Mouse (Mus musculus) cortical plate, adult 2 months (tissue): ENCODE data around the gene Kat2a. TPM values are rescaled to one million over a fixed set of nuclear protein-coding genes. Genes with fewer than 3 reads are reported as not detected.
"Not testable (repeated sequence)": the region's sequence is repeated elsewhere in the genome, so short reads cannot be mapped to it uniquely, and the experiment has no call there.

Source experiments
- H3K27ac ChIP-seq: fragments of 200-500 bp; 2 replicates; pipeline ENCODE4 v1.5.1; 2012; ENCODE audit warnings: low read length, control low read depth, inconsistent platforms; ENCODE audit not compliant: insufficient read depth
- H3K4me1 ChIP-seq: fragments of 200-500 bp; 2 replicates; pipeline ENCODE4 v1.6.1; 2011; ENCODE audit warnings: low read length; ENCODE audit not compliant: control insufficient read depth, insufficient read depth
- H3K4me3 ChIP-seq: fragments of 200-500 bp; 2 replicates; pipeline ENCODE4 v1.5.1; 2011; ENCODE audit warnings: mild to moderate bottlenecking, low read length, control low read depth; ENCODE audit not compliant: insufficient read depth
- CTCF ChIP-seq: fragments of 200-500 bp; IDR thresholded peaks from 2 replicates; pipeline ENCODE4 v1.5.1; 2011; ENCODE audit warnings: mild to moderate bottlenecking, control low read depth, low read length; ENCODE audit not compliant: insufficient read depth; ENCODE audit errors: extremely low read depth
- POLR2A ChIP-seq: fragments of 200-500 bp; IDR thresholded peaks from 2 replicates; pipeline ENCODE4 v1.6.1; 2011; ENCODE audit warnings: mild to moderate bottlenecking, low read length, control low read depth; ENCODE audit not compliant: insufficient read depth; ENCODE audit errors: extremely low read depth
- polyA plus RNA-seq: library from polyadenylated mRNA; depleted of rRNA; stranded (reverse); fragments of >200 nt; gene quantifications from 2 replicates; pipeline ENCODE4 v1.2.3, GENCODE M21; 2012; rRNA removed

Gene Kat2a
- polyA plus RNA-seq, 1 experiment: 65.2 TPM

DNA sequence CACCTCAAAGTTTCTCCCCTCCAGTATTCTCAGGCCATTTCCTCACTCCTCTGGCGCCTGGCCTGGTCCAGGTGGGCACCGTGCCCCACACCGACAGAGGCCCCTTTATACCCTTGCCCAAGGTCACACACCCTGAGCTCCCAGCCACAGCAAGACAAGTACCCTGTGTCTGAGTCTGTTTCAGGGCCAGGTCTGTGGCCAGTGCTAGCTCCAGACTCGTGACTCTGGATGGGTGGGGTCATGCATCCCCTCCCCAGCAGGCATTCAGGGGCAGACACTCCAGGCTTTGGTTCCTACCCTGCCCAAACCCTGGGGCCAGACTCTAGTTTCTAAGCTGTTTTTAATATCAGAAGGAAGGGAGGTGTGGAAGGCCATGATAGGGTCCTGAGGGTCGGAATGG lies 30.4 kb downstream of the Kat2a start:
- TF ChIP-seq CTCF: no peak
- no peak overlapping the region for H3K27ac ChIP-seq

DNA sequence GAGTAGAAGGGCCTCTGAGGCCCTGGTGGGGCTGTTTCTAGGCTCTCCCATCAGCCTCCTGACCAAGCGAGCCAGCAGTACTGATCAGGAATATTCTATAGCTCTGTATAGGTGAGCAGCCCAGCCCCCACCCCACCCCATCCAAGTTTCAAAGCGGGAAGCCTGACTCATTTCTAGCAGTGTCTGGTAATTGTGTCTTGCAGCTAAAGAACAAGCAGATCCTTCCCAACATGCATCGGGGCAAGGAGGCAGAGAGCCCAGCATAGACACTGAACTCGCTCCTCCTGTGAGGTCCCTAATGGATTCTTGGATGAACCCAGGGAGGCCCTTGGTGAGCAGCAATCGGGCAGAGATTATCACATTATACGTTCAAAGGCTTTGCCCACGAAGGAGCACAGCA lies 34.5 kb downstream of the Kat2a start:
- no peak overlapping the region for H3K27ac ChIP-seq
- no peak overlapping the region for H3K4me3 ChIP-seq
- TF ChIP-seq POLR2A (no peak), CTCF (no peak)
- no peaks in the 10 kb centered on the region for H3K4me1 ChIP-seq

More for the DNA sequence above, 30.4 kb downstream of the Kat2a start:
- no peak overlapping the region for H3K4me3 ChIP-seq
- no peaks in the 10 kb centered on the region for H3K4me1 ChIP-seq

DNA sequence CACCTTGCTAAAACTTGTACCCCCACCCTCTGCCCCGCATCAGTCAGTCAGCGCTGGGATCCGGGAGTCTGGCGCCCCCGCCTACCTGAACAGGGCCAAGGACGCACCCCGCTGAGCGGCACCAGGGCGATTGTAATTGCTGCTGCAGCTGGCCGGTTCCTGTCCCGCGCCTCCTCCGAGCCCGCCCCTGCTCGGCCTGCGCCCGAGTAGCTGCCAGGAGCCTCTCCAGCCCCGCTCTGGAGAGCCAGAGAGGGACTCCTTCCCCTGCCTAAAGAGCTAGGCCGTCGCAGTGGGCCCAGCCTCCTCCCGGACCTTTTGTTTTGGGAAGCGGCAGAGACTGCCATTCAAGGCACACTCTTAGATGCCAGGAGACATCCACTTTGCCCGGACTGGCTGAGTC lies 39.1 kb downstream of the Kat2a start:
- no peak overlapping the region for H3K4me3 ChIP-seq
- no peak overlapping the region for H3K27ac ChIP-seq
- no peaks in the 10 kb centered on the region for H3K4me1 ChIP-seq
- no peak for TF ChIP-seq POLR2A
- TF ChIP-seq CTCF: no peak

GRCm38 (mm10) chr11:100671956-100672355 lies 40.3 kb downstream of the Kat2a start:
- Histone ChIP-seq H3K27ac (no peak overlapping the region), H3K4me1 (no peaks in the 10 kb centered on the region), H3K4me3 (no peak overlapping the region)
- TF ChIP-seq CTCF: no peak
- TF ChIP-seq POLR2A: no peak

GRCm38 (mm10) chr11:100671049-100671448 lies 41.2 kb downstream of the Kat2a start:
- TF ChIP-seq POLR2A (no peak), CTCF (no peak)
- Histone ChIP-seq H3K27ac (no peak overlapping the region), H3K4me1 (no peaks in the 10 kb centered on the region), H3K4me3 (no peak overlapping the region)

- no peak overlapping the region for H3K27ac ChIP-seq
- H3K4me1 ChIP-seq: peaks cover 2% of the 10 kb centered on the region; the same call in 1 of the 2 replicates
- no peak overlapping the region for H3K4me3 ChIP-seq
- no peak for TF ChIP-seq CTCF
- no peak for TF ChIP-seq POLR2A
Observed at GRCm38 (mm10) chr11:100659806-100660205, 52.5 kb downstream of the Kat2a start.

DNA sequence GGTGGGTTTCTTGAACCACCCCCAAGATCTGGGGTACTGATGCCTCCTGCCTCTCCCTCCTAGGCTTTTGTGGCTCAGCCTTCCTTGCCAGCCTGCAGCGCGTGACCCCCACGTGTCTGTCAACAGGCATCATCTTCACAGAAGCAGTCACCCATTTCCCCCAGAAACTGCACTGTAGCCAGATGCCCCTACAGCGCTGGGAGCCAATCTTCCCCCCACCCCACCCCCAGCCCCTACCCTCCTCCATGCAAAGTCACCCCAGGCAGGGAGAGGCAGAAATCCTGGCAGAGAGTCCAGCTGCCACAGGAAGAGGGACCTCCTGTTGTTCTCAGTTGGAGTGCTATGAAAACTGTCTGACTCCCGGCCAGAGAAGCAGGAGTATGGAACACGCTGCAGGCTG lies 55.8 kb downstream of the Kat2a start:
- Histone ChIP-seq H3K27ac (no peak overlapping the region), H3K4me3 (no peak overlapping the region), H3K4me1 (peaks cover 2% of the 10 kb centered on the region; the same call in 1 of the 2 replicates)
- no peak for TF ChIP-seq POLR2A
- TF ChIP-seq CTCF: no peak

DNA sequence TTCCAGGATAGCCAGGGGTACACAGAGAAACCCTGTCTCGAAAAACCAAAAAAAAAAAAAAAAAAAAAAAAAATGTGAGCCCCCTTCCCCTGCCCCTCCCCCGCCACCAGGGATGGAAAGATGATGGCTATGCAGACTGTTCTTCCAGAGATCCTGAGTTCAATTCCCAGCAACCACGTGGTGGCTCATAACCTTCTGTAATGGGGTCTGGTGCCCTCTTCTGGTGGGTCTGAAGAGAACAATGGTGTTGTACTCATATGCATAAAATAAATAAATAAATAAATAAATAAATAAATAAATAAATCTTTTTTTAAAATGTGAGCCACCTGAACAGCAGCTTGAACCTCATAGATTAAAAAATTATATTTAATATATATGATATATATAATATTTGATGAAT lies 56.7 kb downstream of the Kat2a start:
- not testable (repeated sequence) for H3K4me3 ChIP-seq, H3K4me1 ChIP-seq, H3K27ac ChIP-seq

Other genes with a start within 250 kb of the Kat2a start
- 13.8 TPM in 2 replicates for gene Klhl11, start 239.7 kb downstream of the Kat2a start, polyA plus RNA-seq
- 87.1 and 94.6 TPM in 2 replicates for gene Acly, start 184.5 kb downstream of the Kat2a start, polyA plus RNA-seq
- 1.8 and 2.0 TPM in 2 replicates for gene Ttc25, start 166.9 kb downstream of the Kat2a start, polyA plus RNA-seq
- gene Cnp, start 137.6 kb downstream of the Kat2a start, polyA plus RNA-seq: 396 and 492 TPM in 2 replicates
- 19.6 and 20.9 TPM in 2 replicates for gene Nkiras2, start 93.2 kb downstream of the Kat2a start, polyA plus RNA-seq
- 165 and 175 TPM in 2 replicates for gene Dnajc7, start 92.3 kb downstream of the Kat2a start, polyA plus RNA-seq
- 0.17 and 0.62 TPM in 2 replicates for gene Zfp385c, start 20.0 kb downstream of the Kat2a start, polyA plus RNA-seq
- 3.3 and 3.7 TPM in 2 replicates for gene Dhx58, start 8.2 kb downstream of the Kat2a start, polyA plus RNA-seq
- 0.19 TPM in 1 of 2 replicates, not detected in the other for gene Hspb9, start 1.4 kb upstream of the Kat2a start, polyA plus RNA-seq
- 196 and 207 TPM in 2 replicates for gene Rab5c, start 25.8 kb upstream of the Kat2a start, polyA plus RNA-seq
- gene Kcnh4, start 47.5 kb upstream of the Kat2a start, polyA plus RNA-seq: 23.4 and 25.4 TPM in 2 replicates
- 0.29 and 0.78 TPM in 2 replicates for gene Hcrt, start 50.5 kb upstream of the Kat2a start, polyA plus RNA-seq
- gene Ghdc, start 58.5 kb upstream of the Kat2a start, polyA plus RNA-seq: 7.5 and 8.6 TPM in 2 replicates
- 17.3 and 19.7 TPM in 2 replicates for gene Stat5b, start 138.3 kb upstream of the Kat2a start, polyA plus RNA-seq
- 1.5 and 2.0 TPM in 2 replicates for gene Stat5a, start 146.9 kb upstream of the Kat2a start, polyA plus RNA-seq
- gene Stat3, start 227.1 kb upstream of the Kat2a start, polyA plus RNA-seq: 33.0 and 38.9 TPM in 2 replicates